Mouse (Mus musculus) MEL (cell line): ENCODE data around the gene Pradc1. TPM values are rescaled to one million over a fixed set of nuclear protein-coding genes. Genes with fewer than 3 reads are reported as not detected.

Experiments
- DNase-seq: peaks from one replicate; pipeline ENCODE4 v3.0.0; 2011; ENCODE audit warnings: low read depth, low spot score
- H3K27ac ChIP-seq: 2 replicates; pipeline ENCODE4 v1.5.1; 2012; ENCODE audit warnings: low read depth, mild to moderate bottlenecking, control low read depth, low read length, moderate library complexity; ENCODE audit not compliant: control insufficient read depth
- H3K27me3 ChIP-seq, 2 experiments: fragments of 150-350 bp in 1 of 2; sonication (generic) in 1 of 2; 2 replicates each; pipeline ENCODE4 v1.6.1; 2012; ENCODE audit warnings: low read length in 2 of 2, mild to moderate bottlenecking in 2 of 2, improper control_type of control experiment in 1 of 2, moderate library complexity in 1 of 2; ENCODE audit not compliant: insufficient read depth in 2 of 2, control insufficient read depth in 1 of 2
- H3K36me3 ChIP-seq, 2 experiments: 2 replicates each; pipeline ENCODE4 v1.6.1; 2012 to 2014; ENCODE audit warnings: low read length in 2 of 2, improper control_type of control experiment in 1 of 2, inconsistent platforms in 1 of 2, mild to moderate bottlenecking in 1 of 2; ENCODE audit not compliant: insufficient read depth in 2 of 2, control insufficient read depth in 1 of 2
- H3K4me1 ChIP-seq, 2 experiments: fragments of 150-350 bp in 1 of 2; sonication (generic) in 1 of 2; 2 replicates each; pipeline ENCODE4 v1.6.1; 2012; ENCODE audit warnings: low read length in 2 of 2, improper control_type of control experiment in 1 of 2, mild to moderate bottlenecking in 1 of 2; ENCODE audit not compliant: insufficient read depth in 2 of 2, control insufficient read depth in 1 of 2
- H3K4me3 ChIP-seq, 2 experiments: fragments of 150-350 bp in 1 of 2; sonication (generic) in 1 of 2; 2 replicates each; pipeline ENCODE4 v1.5.1; 2012; ENCODE audit warnings: low read depth in 2 of 2, low read length in 2 of 2, mild to moderate bottlenecking in 2 of 2, moderate library complexity in 2 of 2, control low read depth in 1 of 2, improper control_type of control experiment in 1 of 2; ENCODE audit not compliant: control insufficient read depth in 1 of 2, insufficient read depth in 1 of 2
- H3K79me2 ChIP-seq: 2 replicates; pipeline ENCODE4 v1.6.1; 2012; ENCODE audit warnings: mild to moderate bottlenecking, low read length, moderate library complexity; ENCODE audit not compliant: control insufficient read depth, poor library complexity, insufficient read depth
- H3K9ac ChIP-seq: 2 replicates; pipeline ENCODE4 v1.6.1; 2012; ENCODE audit warnings: low read depth, mild to moderate bottlenecking, control low read depth, low read length, moderate library complexity; ENCODE audit not compliant: control insufficient read depth, poor library complexity, severe bottlenecking
- H3K9me3 ChIP-seq: fragments of 150-350 bp; sonication (generic); replicated peaks from 2 replicates; pipeline ENCODE4 v1.6.1; 2012; ENCODE audit warnings: mild to moderate bottlenecking, low read length, improper control_type of control experiment, moderate library complexity; ENCODE audit not compliant: insufficient read depth
- BHLHE40 ChIP-seq: IDR thresholded peaks from 2 replicates; pipeline ENCODE4 v1.6.1; 2012; ENCODE audit warnings: low read depth, mild to moderate bottlenecking, inconsistent platforms, low read length, improper control_type of control experiment, borderline replicate concordance
- CHD1 ChIP-seq: IDR thresholded peaks from 2 replicates; pipeline ENCODE4 v1.6.1; 2012; ENCODE audit warnings: low read depth, mild to moderate bottlenecking, inconsistent platforms, low read length, improper control_type of control experiment
- CHD2 ChIP-seq: IDR thresholded peaks from 2 replicates; pipeline ENCODE4 v1.6.1; 2011; ENCODE audit warnings: low read length, improper control_type of control experiment
- CTCF ChIP-seq, 3 experiments: IDR thresholded peaks in 2 of 3; conservative IDR thresholded peaks in 1 of 3; 2 replicates each; pipeline ENCODE4 v1.5.1; 2011 to 2012; ENCODE audit warnings: low read length in 3 of 3, low read depth in 2 of 3, mild to moderate bottlenecking in 2 of 3, improper control_type of control experiment in 1 of 3, inconsistent platforms in 1 of 3, mixed read lengths in 1 of 3, moderate library complexity in 1 of 3; ENCODE audit not compliant: control insufficient read depth in 1 of 3, insufficient read depth in 1 of 3, poor library complexity in 1 of 3, severe bottlenecking in 1 of 3
- E2F4 ChIP-seq: IDR thresholded peaks from 2 replicates; pipeline ENCODE4 v1.6.1; 2011; ENCODE audit warnings: low read depth, low read length, improper control_type of control experiment, borderline replicate concordance
- ELF1 ChIP-seq: IDR thresholded peaks from 2 replicates; pipeline ENCODE4 v1.6.1; 2014; ENCODE audit warnings: low read depth, mild to moderate bottlenecking, inconsistent platforms, low read length, improper control_type of control experiment, moderate library complexity
- EP300 ChIP-seq, 2 experiments: IDR thresholded peaks; 2 replicates each; pipeline ENCODE4 v1.6.1; 2011; ENCODE audit warnings: improper control_type of control experiment in 2 of 2, low read length in 2 of 2, low read depth in 1 of 2, mild to moderate bottlenecking in 1 of 2
- GABPA ChIP-seq: IDR thresholded peaks from 2 replicates; pipeline ENCODE4 v1.6.1; 2012; ENCODE audit warnings: low read depth, mild to moderate bottlenecking, inconsistent platforms, low read length, improper control_type of control experiment, moderate library complexity
- HCFC1 ChIP-seq: IDR thresholded peaks from 2 replicates; pipeline ENCODE4 v1.6.1; 2012; ENCODE audit warnings: low read depth, mild to moderate bottlenecking, inconsistent platforms, low read length, improper control_type of control experiment, moderate library complexity
- JUND ChIP-seq: IDR thresholded peaks from 2 replicates; pipeline ENCODE4 v1.6.1; 2011; ENCODE audit warnings: low read depth, mild to moderate bottlenecking, improper control_type of control experiment, low read length
- KAT2A ChIP-seq: conservative IDR thresholded peaks from 2 replicates; pipeline ENCODE4 v1.6.1; 2012; ENCODE audit warnings: low read depth, low read length, improper control_type of control experiment, inconsistent platforms
- MAFK ChIP-seq: IDR thresholded peaks from 2 replicates; pipeline ENCODE4 v1.6.1; 2011; ENCODE audit warnings: low read depth, mild to moderate bottlenecking, low read length, improper control_type of control experiment, borderline replicate concordance
- MAX ChIP-seq: IDR thresholded peaks from 2 replicates; pipeline ENCODE4 v1.6.1; 2011; ENCODE audit warnings: low read length, improper control_type of control experiment
- MAZ ChIP-seq: IDR thresholded peaks from 2 replicates; pipeline ENCODE4 v1.6.1; 2012; ENCODE audit warnings: low read depth, mild to moderate bottlenecking, inconsistent platforms, low read length, improper control_type of control experiment
- MXI1 ChIP-seq: IDR thresholded peaks from 2 replicates; pipeline ENCODE4 v1.6.1; 2011; ENCODE audit warnings: mild to moderate bottlenecking, low read depth, low read length, improper control_type of control experiment
- MYC ChIP-seq: IDR thresholded peaks from 2 replicates; pipeline ENCODE4 v1.6.1; 2011; ENCODE audit warnings: low read depth, mild to moderate bottlenecking, low read length, improper control_type of control experiment, moderate library complexity
- NRF1 ChIP-seq: IDR thresholded peaks from 2 replicates; pipeline ENCODE4 v1.6.1; 2014; ENCODE audit warnings: low read depth, mild to moderate bottlenecking, inconsistent platforms, low read length, improper control_type of control experiment, moderate library complexity; ENCODE audit not compliant: poor library complexity, insufficient read depth, severe bottlenecking
- POLR2AphosphoS2 ChIP-seq: IDR thresholded peaks from 2 replicates; pipeline ENCODE4 v1.6.1; 2011; ENCODE audit warnings: low read length, improper control_type of control experiment
- RAD21 ChIP-seq: IDR thresholded peaks from 2 replicates; pipeline ENCODE4 v1.6.1; 2011; ENCODE audit warnings: mild to moderate bottlenecking, low read depth, low read length, improper control_type of control experiment
- RCOR1 ChIP-seq: IDR thresholded peaks from 2 replicates; pipeline ENCODE4 v1.6.1; 2012; ENCODE audit warnings: low read depth, mild to moderate bottlenecking, inconsistent platforms, low read length, improper control_type of control experiment
- TBP ChIP-seq: IDR thresholded peaks from 2 replicates; pipeline ENCODE4 v1.8.0; 2011; ENCODE audit warnings: low read depth, low read length, improper control_type of control experiment
- UBTF ChIP-seq: IDR thresholded peaks from 2 replicates; pipeline ENCODE4 v1.6.1; 2012; ENCODE audit warnings: low read depth, mild to moderate bottlenecking, inconsistent platforms, low read length, improper control_type of control experiment, moderate library complexity, borderline replicate concordance; ENCODE audit not compliant: insufficient read depth
- USF1 ChIP-seq: IDR thresholded peaks from 2 replicates; pipeline ENCODE4 v1.6.1; 2014; ENCODE audit warnings: low read depth, mild to moderate bottlenecking, inconsistent platforms, low read length, improper control_type of control experiment, moderate library complexity
- ZC3H11A ChIP-seq: IDR thresholded peaks from 2 replicates; pipeline ENCODE4 v1.6.1; 2012; ENCODE audit warnings: low read depth, mild to moderate bottlenecking, inconsistent platforms, low read length, improper control_type of control experiment
- ZKSCAN1 ChIP-seq: IDR thresholded peaks from 2 replicates; pipeline ENCODE4 v1.6.1; 2012; ENCODE audit warnings: low read depth, mild to moderate bottlenecking, inconsistent platforms, low read length, improper control_type of control experiment, moderate library complexity
- ZMIZ1 ChIP-seq: IDR thresholded peaks from 2 replicates; pipeline ENCODE4 v1.6.1; 2012; ENCODE audit warnings: low read depth, mild to moderate bottlenecking, inconsistent platforms, low read length, improper control_type of control experiment, moderate library complexity
- polyA plus RNA-seq, 2 experiments: library from polyadenylated mRNA; stranded (reverse) in 1 of 2; unstranded in 1 of 2; fragments of >175 nt in 1 of 2; fragments of >200 nt in 1 of 2; gene quantifications; 2 replicates each; pipeline versions ENCODE4 v1.2.1 to v1.2.4; 2012; ENCODE audit warnings: low replicate concordance in 2 of 2, low read depth in 1 of 2; ENCODE audit not compliant: insufficient read length in 2 of 2, insufficient read depth in 1 of 2, missing spikeins in 1 of 2
- total RNA-seq: library from RNA; depleted of rRNA; stranded (reverse); fragments of 300-350 nt; gene quantifications from 2 replicates; pipeline ENCODE4 v1.2.3, GENCODE M21; 2012

Gene Pradc1
- total and polyA plus RNA-seq, 3 experiments: 33.6 to 47.9 TPM; not detected in 1

DNA sequence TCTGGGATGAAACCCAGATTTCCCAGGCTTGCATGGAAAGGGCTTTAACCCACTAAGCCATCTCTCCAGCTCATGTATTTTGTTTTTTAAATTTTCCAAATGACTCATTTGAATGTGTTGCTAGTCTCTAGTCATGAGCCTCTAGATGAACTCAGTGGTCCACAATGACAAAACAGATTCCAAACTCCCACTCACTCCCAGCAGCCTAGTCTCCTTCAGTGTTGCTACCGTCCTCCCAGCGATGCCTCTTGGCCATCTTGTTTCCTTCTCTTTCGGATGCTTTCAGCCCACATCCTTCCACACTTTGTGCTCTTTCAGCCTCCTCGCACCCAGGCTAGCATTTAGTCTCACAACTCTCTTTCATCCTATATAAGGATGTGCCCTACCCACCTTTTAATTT, 38.5 kb upstream of the Pradc1 start:
- no peak for DNase-seq
- TF ChIP-seq MAFK: no peak
- TF ChIP-seq POLR2AphosphoS2: no peak
- TF ChIP-seq ZMIZ1: no peak
- TF ChIP-seq MAZ: no peak
- no peak for TF ChIP-seq UBTF
- no peak for TF ChIP-seq MYC
- no peak for TF ChIP-seq MAX
- TF ChIP-seq KAT2A: no peak
- TF ChIP-seq ELF1: no peak
- no peak for TF ChIP-seq ZC3H11A
- no peak for TF ChIP-seq NRF1
- no peak for TF ChIP-seq ZKSCAN1
- no peak for TF ChIP-seq GABPA
- no peaks in the 10 kb centered on the region for H3K4me1 ChIP-seq
- no peak overlapping the region for H3K27ac ChIP-seq
- no peak overlapping the region for H3K9ac ChIP-seq
- H3K27me3 ChIP-seq: peaks cover 0 to 6% of the 10 kb centered on the region in 2 experiments; a peak in 3 of 4 replicates
- H3K79me2 ChIP-seq: no peaks in the 10 kb centered on the region
- H3K4me3 ChIP-seq: no peak overlapping the region
- no peaks in the 10 kb centered on the region for H3K36me3 ChIP-seq
- no peaks in the 10 kb centered on the region for H3K9me3 ChIP-seq

DNA sequence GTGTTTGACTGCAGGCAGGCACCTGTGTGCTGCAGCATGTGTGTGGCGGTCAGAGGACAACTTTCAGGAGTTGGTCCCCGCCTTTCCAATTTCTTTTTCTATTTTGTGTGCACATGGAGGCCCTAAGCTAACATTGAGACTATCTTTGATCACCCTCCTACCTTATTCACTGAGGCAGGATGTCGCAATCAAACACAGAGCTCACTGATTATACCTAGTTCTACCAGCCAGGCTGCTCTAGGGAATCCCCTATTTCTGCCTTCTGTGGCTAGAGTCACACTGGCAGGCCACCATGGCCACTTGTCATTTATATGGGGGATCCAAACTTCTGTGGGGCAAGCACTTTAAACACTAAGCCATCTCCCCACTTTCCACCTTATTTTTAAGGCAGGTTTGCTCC, 37.9 kb upstream of the Pradc1 start:
- no peak overlapping the region for H3K4me3 ChIP-seq
- H3K4me1 ChIP-seq: no peaks in the 10 kb centered on the region
- no peak overlapping the region for H3K27ac ChIP-seq
- no peaks in the 10 kb centered on the region for H3K9me3 ChIP-seq
- DNase-seq: no peak
- no peak overlapping the region for H3K9ac ChIP-seq
- TF ChIP-seq USF1: no peak
- TF ChIP-seq CTCF (IDR thresholded peaks at IDR 0.05 in 2 of 3, conservative IDR thresholded peaks at IDR 0.05 in 1 of 3; ENCODE audit: control insufficient read depth in 1 of 3, insufficient read depth in 1 of 3, low read depth in 2 of 3, low read length in 3 of 3, poor library complexity in 1 of 3, severe bottlenecking in 1 of 3): no peak
- TF ChIP-seq KAT2A: no peak
- TF ChIP-seq UBTF: no peak
- TF ChIP-seq RCOR1: no peak
- no peak for TF ChIP-seq POLR2AphosphoS2
- TF ChIP-seq HCFC1: no peak
- TF ChIP-seq CHD2: no peak
- TF ChIP-seq CHD1: no peak
- TF ChIP-seq MAX: no peak
- no peak for TF ChIP-seq RAD21
- no peak for TF ChIP-seq EP300 (IDR thresholded peaks at IDR 0.05; ENCODE audit: low read depth in 1 of 2, low read length in 2 of 2)
- TF ChIP-seq E2F4: no peak
- TF ChIP-seq BHLHE40: no peak
- no peak for TF ChIP-seq TBP
- TF ChIP-seq MXI1: no peak
- no peak for TF ChIP-seq JUND
- TF ChIP-seq, all 39 proteins: peak for 0
- Histone ChIP-seq H3K79me2 (no peaks in the 10 kb centered on the region), H3K27me3 (peaks cover 0 to 3% of the 10 kb centered on the region in 2 experiments; a peak in 3 of 4 replicates), H3K36me3 (no peaks in the 10 kb centered on the region)
